Mouse (Mus musculus) heart, postnatal 0 days (tissue): ENCODE results near the gene Klhdc7b.
A peak's percentile ranks its signal among the peaks of the same experiment; 100 is the strongest.

Experiments
- CTCF ChIP-seq: IDR thresholded peaks from 2 replicates; pipeline ENCODE4 v1.5.1; 2016; ENCODE audit warnings: antibody characterized with exemption, control low read depth, low read depth
- EP300 ChIP-seq: IDR thresholded peaks from 2 replicates; pipeline ENCODE4 v1.6.1; 2016; ENCODE audit warnings: antibody characterized with exemption, low read depth

GRCm38 (mm10) chr15:89343325-89343724 lies 41.4 kb upstream of the Klhdc7b start:
- TF ChIP-seq CTCF (peak; percentile 28), EP300 (no peak)
